Mouse (Mus musculus) stomach, postnatal 0 days (tissue): ENCODE measurements at regions not wholly inside any gene's neighbourhood (a gene's known extent, or its start where the extent isn't known, plus 50 kb on each side); places are given as distances from the start of the nearest gene placed in this dataset.

Experiments
- CTCF ChIP-seq: IDR thresholded peaks from 2 replicates; pipeline ENCODE4 v1.5.1; 2016; ENCODE audit warnings: antibody characterized with exemption, low read depth, mild to moderate bottlenecking, moderate library complexity
- EP300 ChIP-seq: optimal IDR thresholded peaks from 2 replicates; pipeline ENCODE3; 2016; ENCODE audit warnings: antibody characterized with exemption

GRCm38 (mm10) chr13:49915781-49916180 is 117.0 kb upstream of the Gm30302 start:
- TF ChIP-seq EP300 (no peak), CTCF (no peak)
